Mouse (Mus musculus): ENCODE data around the gene Myocd.

GRCm38 (mm10) chr11:65153006-65153405 is 116.8 kb downstream of the Myocd start:
- TF ChIP-seq CTCF (IDR thresholded peaks at IDR 0.05; ENCODE audit: insufficient read depth, low read depth, low read length) (no peak), POLR2A (IDR thresholded peaks at IDR 0.05; ENCODE audit: insufficient read depth, low read depth, low read length) (no peak)

Measured in olfactory bulb, adult 2 months (tissue).